Mouse (Mus musculus) stomach, postnatal 0 days (tissue): ENCODE results near the gene Trp53i11. TPM values are rescaled to one million over a fixed set of nuclear protein-coding genes. Genes with fewer than 3 reads are reported as not detected.

Experiments used
- ATAC-seq: fragments of 200-750 bp; cut with Nextera tagmentation; 2 replicates; pipeline ENCODE4 v1.8.0; 2017; ENCODE audit not compliant: low FRiP score, low TSS enrichment
- DNase-seq: peaks from one replicate; pipeline ENCODE4 v3.0.0-alpha.2; 2016; ENCODE audit warnings: low spot score
- H3K27ac ChIP-seq: fragments of 300-500 bp; sonication (generic); replicated peaks from 2 replicates; pipeline ENCODE4 v1.5.1; 2014; ENCODE audit warnings: mild to moderate bottlenecking, control low read depth
- H3K27me3 ChIP-seq: fragments of 300-500 bp; sonication (generic); 2 replicates; pipeline ENCODE4 v1.6.1; 2014; ENCODE audit warnings: low read length; ENCODE audit not compliant: control insufficient read depth, insufficient read depth
- H3K36me3 ChIP-seq: fragments of 300-500 bp; sonication (generic); 2 replicates; pipeline ENCODE4 v1.6.1; 2014; ENCODE audit warnings: low read length, mixed read lengths; ENCODE audit not compliant: control insufficient read depth, insufficient read depth
- H3K4me1 ChIP-seq: fragments of 300-500 bp; sonication (generic); replicated peaks from 2 replicates; pipeline ENCODE4 v1.6.1; 2014; ENCODE audit warnings: antibody characterized with exemption; ENCODE audit not compliant: control insufficient read depth, insufficient read depth
- H3K4me2 ChIP-seq: fragments of 300-500 bp; sonication (generic); replicated peaks from 2 replicates; pipeline ENCODE4 v1.6.1; 2014; ENCODE audit warnings: low read depth, mild to moderate bottlenecking, control low read depth, moderate library complexity
- H3K4me3 ChIP-seq: fragments of 300-500 bp; sonication (generic); 2 replicates; pipeline ENCODE4 v1.5.1; 2014; ENCODE audit warnings: low read depth, low read length, control low read depth
- H3K9ac ChIP-seq: fragments of 300-500 bp; sonication (generic); 2 replicates; pipeline ENCODE4 v1.6.1; 2014; ENCODE audit warnings: mild to moderate bottlenecking, low read length, control low read depth, mixed read lengths
- H3K9me3 ChIP-seq: fragments of 300-500 bp; sonication (generic); 2 replicates; pipeline ENCODE4 v1.6.1; 2016; ENCODE audit warnings: low read length; ENCODE audit not compliant: control insufficient read depth
- CTCF ChIP-seq: IDR thresholded peaks from 2 replicates; pipeline ENCODE4 v1.5.1; 2016; ENCODE audit warnings: antibody characterized with exemption, low read depth, mild to moderate bottlenecking, moderate library complexity
- EP300 ChIP-seq: optimal IDR thresholded peaks from 2 replicates; pipeline ENCODE3; 2016; ENCODE audit warnings: antibody characterized with exemption
- WGBS: fragments of 180-500 bp; shearing (Covaris S2); extraction: QIAGEN DNeasy Blood & Tissue Kit; methylation state at CpG from one replicate; pipeline ENCODE4 v1.1.7; 2014; 5-methylcytosine and 5-hydroxymethylcytosine counted together
- polyA plus RNA-seq: library from polyadenylated mRNA; unstranded; fragments of >200 nt; fragmentation: Nextera tagmentation; extraction: Ambion mirVana; gene quantifications from 2 replicates; pipeline ENCODE4 v1.2.1, GENCODE M21; 2015

The Trp53i11 gene
- polyA plus RNA-seq, 1 experiment from 2014 or later: 17.3 TPM

DNA sequence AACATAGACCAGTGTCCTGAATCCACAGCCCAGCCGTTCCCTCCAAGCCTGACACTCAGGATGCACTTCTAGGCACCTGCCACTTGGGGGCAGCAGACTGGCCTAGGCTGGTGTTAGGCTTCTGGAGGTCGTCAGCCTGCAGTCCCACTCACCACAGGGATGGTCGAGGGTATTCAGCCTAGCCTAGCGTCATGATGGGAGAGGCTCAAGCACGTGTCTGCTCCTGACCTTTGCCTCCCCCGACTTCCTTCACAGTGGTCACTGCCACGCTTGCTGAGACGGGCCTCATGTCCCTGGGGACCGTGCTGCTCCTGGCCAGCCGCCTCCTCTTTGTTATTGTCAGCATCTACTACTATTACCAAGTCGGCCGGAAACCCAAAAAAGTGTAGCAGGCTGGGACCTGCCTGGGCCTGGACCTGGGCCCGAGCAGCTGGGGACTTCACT is 12.2 kb downstream of the Trp53i11 start:
- H3K27me3 ChIP-seq: no peaks in the 10 kb centered on the region
- H3K27ac ChIP-seq: no peak overlapping the region
- WGBS: 44% methylated on average over 13 of the region's 13 CpGs
- no peak overlapping the region for H3K4me3 ChIP-seq
- no peaks in the 10 kb centered on the region for H3K4me1 ChIP-seq
- peaks cover 3% of the 10 kb centered on the region; the same call in 1 of the 2 replicates for H3K36me3 ChIP-seq
- H3K9ac ChIP-seq: no peak overlapping the region
- H3K4me2 ChIP-seq: no peak overlapping the region
- DNase-seq (peak; percentile 59), ATAC-seq (no peak; the same call in 1 of the 2 replicates)
- H3K9me3 ChIP-seq: no peaks in the 10 kb centered on the region
- TF ChIP-seq EP300 (no peak), CTCF (peak; percentile 94)

DNA sequence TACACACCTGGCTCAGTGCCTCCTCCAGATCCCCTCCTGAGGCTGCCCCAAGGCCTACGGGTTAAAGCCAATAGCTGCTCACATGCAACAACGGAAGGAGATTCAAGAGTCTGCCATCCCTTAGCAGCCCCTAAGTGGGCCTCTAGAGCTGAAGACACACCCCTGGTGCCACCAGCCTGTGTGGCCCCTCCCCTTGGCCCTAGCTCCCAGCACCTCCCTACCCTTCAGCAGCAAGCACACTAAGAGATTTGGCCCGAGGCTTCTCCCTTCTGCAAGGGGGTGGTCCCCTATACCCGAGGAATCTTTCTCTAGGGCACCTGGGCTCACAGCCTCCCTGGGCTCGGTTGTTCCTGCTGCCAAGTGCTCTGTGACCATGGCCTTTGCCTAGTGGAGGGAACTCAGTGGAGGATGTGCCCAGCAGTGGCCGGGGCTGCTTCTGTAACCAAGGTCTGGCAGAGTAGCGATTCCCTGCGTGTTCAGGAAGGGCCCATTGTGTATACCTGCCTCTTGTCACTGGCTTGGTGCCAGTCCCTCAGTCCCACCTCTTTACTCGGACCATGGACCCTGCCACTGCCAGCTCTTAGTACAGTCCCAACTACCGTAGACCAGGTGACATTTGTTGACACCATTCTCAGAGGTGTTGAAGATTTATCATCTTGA is 13.5 kb downstream of the Trp53i11 start:
- Histone ChIP-seq H3K4me1 (no peaks in the 10 kb centered on the region), H3K27ac (no peak overlapping the region), H3K4me2 (no peak overlapping the region), H3K9ac (no peak overlapping the region), H3K4me3 (no peak overlapping the region), H3K36me3 (peaks cover 3% of the 10 kb centered on the region; the same call in 1 of the 2 replicates), H3K9me3 (no peaks in the 10 kb centered on the region), H3K27me3 (no peaks in the 10 kb centered on the region)
- TF ChIP-seq CTCF: no peak
- TF ChIP-seq EP300: no peak
- WGBS: 43% methylated on average over 10 of the region's 10 CpGs
- no peak for DNase-seq
- no peak for ATAC-seq

DNA sequence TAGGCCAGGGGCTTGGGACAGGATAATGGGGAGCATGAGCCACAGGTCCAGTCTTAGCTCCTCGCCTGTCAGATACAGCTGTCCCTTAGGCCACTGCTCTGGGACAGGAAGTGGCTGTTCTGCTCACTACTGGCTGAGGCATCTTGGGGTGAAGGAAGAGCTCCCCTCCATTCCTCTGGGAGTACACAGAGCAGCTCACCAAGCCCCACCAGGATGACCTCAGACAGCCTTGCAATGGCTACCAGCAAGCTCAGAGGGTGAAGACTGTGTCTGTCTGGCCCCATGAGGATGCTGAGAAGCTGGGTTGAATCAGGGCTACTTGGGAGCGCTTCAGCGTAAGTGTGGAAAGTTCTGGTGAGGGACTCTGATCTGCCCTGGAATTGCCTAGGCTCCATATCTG is 14.6 kb downstream of the Trp53i11 start:
- TF ChIP-seq EP300 (no peak), CTCF (no peak)
- ATAC-seq: no peak
- H3K4me1 ChIP-seq: no peaks in the 10 kb centered on the region
- DNase-seq: no peak
- H3K9ac ChIP-seq: no peak overlapping the region
- H3K9me3 ChIP-seq: no peaks in the 10 kb centered on the region
- no peak overlapping the region for H3K4me2 ChIP-seq
- no peaks in the 10 kb centered on the region for H3K27me3 ChIP-seq
- H3K27ac ChIP-seq: no peak overlapping the region
- H3K4me3 ChIP-seq: no peak overlapping the region
- H3K36me3 ChIP-seq: peaks cover 3% of the 10 kb centered on the region; the same call in 1 of the 2 replicates
- WGBS: 100% methylated on average over 3 of the region's 3 CpGs

DNA sequence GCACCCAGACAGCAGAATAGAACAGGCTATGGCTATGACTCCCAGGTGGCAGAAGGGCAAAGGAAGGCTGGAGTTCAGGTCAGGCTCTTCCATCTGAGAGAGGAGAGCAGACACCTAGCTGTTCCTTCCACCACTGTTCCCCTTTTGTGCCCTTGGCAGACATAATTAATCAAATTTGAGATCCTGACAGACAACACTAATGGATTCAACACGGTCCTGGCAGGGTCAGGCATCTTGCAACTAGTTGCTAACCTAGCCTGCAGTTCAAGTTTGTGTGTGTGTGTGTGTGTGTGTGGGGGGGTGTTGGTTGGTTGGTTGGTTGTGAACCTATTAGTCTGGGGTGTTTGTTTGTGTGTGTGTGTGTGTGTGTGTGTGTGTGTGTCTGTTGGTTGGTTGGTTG is 15.4 kb downstream of the Trp53i11 start:
- H3K4me2 ChIP-seq: no peak overlapping the region
- TF ChIP-seq EP300: no peak
- no peak for TF ChIP-seq CTCF
- H3K4me3 ChIP-seq: no peak overlapping the region
- 28% methylated on average over 1 of the region's 1 CpGs for WGBS
- DNase-seq (no peak), ATAC-seq (no peak)
- H3K27ac ChIP-seq: no peak overlapping the region
- peaks cover 3% of the 10 kb centered on the region; the same call in 1 of the 2 replicates for H3K36me3 ChIP-seq
- no peaks in the 10 kb centered on the region for H3K4me1 ChIP-seq
- H3K27me3 ChIP-seq: no peaks in the 10 kb centered on the region
- no peak overlapping the region for H3K9ac ChIP-seq
- no peaks in the 10 kb centered on the region for H3K9me3 ChIP-seq

DNA sequence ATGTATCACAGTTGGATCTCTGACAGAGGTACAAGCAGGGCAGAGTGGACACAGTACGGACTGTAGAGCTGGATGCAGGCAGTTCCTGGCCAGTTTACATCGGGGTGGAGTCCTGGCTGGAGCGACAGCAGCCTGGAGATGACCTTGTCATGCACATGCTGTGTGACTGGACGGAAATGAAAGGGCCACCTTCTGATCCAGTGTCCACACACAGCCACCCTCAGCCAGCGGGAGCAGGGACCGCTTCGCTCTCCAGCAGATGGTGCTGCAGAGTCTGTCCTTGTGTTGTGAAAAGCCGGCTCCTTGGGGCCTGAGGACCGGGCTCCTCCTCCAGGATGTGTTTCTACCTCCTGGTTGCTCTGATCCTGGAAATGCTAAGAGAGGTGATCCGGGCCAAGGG is 16.3 kb downstream of the Trp53i11 start:
- TF ChIP-seq EP300 (no peak), CTCF (peak; percentile 82)
- Histone ChIP-seq H3K4me3 (no peak overlapping the region), H3K9ac (no peak overlapping the region), H3K9me3 (no peaks in the 10 kb centered on the region), H3K27ac (no peak overlapping the region), H3K4me2 (no peak overlapping the region), H3K36me3 (peaks cover 3% of the 10 kb centered on the region; the same call in 1 of the 2 replicates), H3K4me1 (no peaks in the 10 kb centered on the region), H3K27me3 (no peaks in the 10 kb centered on the region)
- 22% methylated on average over 10 of the region's 10 CpGs for WGBS
- ATAC-seq (peak; percentile 76), DNase-seq (peak; percentile 83)

DNA sequence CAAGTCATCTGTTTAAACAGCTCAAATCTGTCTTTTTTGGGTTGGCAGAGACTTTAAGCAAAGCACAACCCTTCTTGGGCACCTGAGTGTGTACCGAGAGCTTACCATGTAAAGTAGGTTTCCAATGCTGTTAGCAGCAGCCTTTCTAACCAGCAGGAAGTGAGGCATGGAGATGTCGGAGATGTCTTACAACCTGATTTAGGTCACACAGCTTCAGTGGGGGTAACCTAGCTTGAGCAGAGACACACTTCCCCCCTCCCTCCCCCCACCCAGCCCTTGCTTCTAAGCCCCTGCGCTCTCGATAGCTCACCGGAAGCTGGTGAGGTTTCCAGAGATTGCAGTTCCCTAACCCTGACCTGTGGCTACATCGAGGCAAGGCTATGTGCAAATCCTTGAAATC is 17.2 kb downstream of the Trp53i11 start:
- TF ChIP-seq CTCF (no peak), EP300 (no peak)
- 76% methylated on average over 6 of the region's 6 CpGs for WGBS
- H3K4me2 ChIP-seq: no peak overlapping the region
- ATAC-seq (no peak), DNase-seq (no peak)
- H3K4me3 ChIP-seq: no peak overlapping the region
- no peaks in the 10 kb centered on the region for H3K27me3 ChIP-seq
- no peaks in the 10 kb centered on the region for H3K9me3 ChIP-seq
- peaks cover 3% of the 10 kb centered on the region; the same call in 1 of the 2 replicates for H3K36me3 ChIP-seq
- H3K9ac ChIP-seq: no peak overlapping the region
- no peak overlapping the region for H3K27ac ChIP-seq
- H3K4me1 ChIP-seq: no peaks in the 10 kb centered on the region
